Mouse (Mus musculus) layer of hippocampus, adult 9-10 months (tissue): ENCODE measurements around the gene Frmd8.

ENCODE experiments used
- DNase-seq: peaks from one replicate; pipeline ENCODE4 v3.0.0; 2022; ENCODE audit warnings: low spot score

Gene Frmd8

DNA sequence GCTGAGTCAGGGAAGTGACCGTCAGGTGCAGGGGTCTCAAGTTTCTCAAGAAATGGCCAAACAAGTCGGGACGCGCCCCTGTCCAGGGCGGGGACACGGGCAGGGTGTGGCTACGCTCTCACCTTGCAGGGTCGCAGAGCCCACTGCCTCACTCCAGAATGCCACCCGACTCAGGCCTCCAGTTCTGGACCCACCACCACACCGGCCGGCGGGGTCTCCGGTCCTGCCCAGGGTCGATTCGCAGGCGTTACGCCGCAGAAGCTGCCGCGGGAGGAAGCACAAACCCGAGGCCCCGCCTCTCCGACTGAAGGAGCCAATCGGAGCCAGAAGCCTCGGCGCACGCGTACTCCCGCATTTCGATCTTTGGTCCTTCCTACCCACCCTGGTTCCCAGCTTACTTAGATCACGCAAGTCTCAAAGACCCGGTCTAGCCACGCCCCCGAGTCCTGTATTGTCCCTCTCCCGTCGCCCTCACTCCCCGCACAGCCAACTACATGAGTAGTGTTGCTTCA, at the start of gene Frmd8:
TSS of gene Frmd8 (minus strand) at position 306 of the 512 bp plus-strand sequence.
- peak; percentile 77 for DNase-seq

DNA sequence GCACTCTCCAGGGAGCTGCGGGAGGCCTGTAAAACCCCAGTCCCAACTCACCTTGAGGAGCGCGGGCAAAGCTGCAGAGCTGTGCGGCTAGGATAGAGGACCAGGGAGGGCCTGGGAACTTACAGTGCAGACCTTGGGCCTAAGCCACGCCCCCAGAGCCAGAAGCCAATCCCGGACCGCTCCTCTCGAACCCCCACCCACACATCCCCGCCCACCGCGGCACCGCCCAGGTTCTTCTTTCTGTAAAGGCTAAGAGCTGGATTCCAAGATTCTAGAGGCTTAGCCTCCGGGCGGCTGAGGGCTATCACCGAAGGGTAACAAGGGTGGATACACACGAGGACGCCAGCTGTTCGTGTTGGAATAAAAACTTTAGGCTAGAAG, 49.6 kb upstream of the Frmd8 start, which contains the start of gene Cdc42ep2:
TSS of gene Cdc42ep2 (minus strand) at position 104 of the 381 bp plus-strand sequence.
- DNase-seq, result peak; percentile 63

DNA sequence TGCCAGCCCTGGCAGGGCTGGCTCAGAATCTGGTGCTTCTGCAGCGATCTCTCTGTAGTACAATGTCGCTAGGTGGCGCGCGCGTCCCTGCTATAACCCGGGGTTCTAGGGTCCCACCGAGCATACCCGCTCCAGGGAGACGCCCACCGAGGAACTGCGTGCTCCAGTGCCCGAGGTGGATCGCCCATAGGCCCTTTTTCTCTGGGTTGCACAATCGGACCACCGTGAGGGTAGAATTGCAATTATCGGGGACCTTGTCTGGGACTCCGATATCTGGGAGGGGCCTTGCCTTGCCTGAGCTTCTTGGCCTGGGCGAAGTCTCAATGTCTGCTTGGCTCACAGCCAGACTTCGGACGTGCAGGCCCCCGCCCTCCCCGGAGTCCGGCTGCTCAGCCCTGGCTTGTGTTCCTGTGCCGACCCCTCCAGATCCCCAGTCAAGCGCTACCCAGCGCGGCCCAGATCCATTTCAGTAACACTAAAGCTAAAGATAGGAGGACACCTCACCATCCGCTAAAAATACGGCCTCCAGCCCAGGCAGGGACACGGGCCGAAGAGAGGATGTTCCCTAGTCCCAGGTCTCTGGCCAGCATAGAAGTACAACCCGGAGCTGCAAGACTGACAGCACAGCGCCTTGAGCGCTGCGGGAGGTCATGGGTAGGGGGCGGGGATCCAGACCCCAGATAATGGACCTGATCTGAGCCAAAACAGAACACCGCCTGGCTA, 49.1 kb upstream of the Frmd8 start:
- DNase-seq, result peak; percentile 81

DNA sequence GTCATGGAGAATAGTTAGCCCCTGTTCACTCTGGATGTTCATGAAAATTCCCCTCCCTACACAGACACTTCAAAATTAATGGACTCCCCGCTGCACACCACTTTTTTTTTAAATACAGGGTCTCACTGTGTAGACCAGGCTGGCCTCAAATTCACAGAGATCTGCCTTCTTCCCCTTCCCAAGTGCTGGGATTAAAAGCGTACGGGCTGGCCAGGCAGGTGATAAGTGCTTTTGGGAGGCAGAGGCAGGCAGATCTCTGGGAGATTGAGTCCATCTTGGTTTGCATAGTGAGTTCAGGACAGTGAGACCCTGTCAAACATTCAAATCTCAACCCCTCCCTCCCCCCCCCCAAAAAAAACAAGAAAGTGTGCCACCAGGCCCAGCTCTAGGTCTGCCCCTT, 47.9 kb upstream of the Frmd8 start:
- no peak for DNase-seq

DNA sequence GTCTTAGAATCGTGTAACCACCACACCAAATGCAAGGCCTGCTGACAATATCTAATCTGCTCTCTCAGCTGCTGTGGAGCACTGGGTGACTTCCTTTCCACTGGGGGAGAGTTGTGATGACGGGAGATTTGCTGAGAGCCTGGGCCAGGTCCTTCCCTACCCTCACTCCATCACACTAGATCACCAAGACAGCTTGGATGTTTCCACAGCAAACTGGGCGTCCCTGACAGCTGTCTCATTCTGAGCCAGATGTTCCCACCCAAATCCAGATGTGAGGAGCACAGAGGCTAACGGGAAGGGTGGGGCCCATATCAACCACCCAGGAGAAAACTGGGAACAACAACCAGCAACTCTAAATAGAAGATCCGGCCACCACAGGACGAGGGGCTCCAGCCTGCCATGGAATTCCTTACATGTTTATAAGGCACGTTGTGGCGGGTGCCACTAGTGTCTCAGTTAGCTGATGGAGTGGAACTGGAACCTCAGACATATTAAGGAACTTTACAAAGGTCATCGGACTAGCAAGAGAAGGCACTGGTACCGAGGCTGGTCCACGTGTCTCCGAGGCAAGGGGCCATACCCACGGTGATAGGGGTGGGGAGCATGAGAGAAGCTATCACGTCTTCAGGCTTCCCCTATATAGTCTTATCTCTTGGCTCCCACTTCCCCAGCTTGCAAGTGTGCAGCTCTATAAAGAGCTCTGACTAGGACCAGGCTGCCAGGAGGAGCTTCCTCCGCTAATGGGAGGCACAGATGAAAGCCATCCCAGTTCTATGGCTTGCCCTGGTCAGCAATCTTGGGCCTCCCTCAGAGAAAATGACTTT, 47.3 kb upstream of the Frmd8 start:
- no peak for DNase-seq

DNA sequence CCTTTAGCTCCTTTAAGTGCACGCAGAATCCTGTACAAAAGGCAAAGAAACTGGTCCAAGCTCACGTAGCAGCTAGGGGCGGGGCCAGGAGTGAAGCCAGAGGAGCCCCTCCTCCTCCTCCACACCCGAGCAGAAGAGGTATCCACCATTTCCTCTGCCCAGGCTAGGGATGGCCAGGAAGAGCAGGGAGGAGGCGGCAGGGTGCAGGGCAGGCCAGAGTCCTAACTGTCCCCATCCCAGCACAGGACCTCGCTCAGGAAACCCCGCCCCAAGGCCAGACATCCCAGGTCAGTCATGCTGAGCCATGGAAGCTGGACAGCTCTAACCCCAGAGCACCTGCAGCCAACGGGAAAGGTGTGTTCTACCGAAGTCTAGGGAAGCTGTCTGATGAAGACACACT, 46.6 kb upstream of the Frmd8 start:
- no peak for DNase-seq

DNA sequence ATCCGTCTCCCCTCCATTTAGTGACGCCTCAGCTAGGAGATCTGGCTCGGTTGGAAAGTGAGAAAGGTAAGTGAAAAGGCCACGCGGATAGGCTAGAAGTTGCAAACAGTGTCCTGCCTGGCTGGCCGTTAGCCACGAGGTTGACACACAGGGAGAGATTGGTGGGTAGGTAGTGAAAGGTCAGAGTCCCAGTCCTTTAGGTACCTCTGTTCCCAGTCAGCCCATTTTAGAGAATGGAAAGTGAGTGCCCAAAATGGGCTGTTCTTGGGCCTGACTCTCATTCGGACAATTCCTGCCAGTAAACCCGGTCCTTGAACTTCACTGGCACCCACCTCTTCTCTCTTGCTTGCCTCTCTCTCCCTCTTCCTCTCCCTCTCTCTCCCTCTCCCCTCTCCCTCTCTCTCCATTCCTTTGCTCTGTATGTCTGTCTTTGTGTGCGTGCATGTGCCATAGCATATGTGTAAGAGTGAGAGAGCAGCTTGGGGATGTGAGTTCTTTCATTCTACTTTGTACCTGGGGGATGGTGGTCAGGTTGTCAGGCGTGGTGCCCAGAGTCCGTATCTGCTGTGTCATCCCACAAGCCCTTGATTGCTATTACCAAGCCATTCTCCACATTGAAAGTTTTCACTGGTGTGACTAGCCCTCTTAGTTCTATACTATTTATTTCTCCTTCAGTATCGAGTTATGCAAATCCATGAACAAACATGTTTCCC, 38.1 kb upstream of the Frmd8 start, which contains the start of gene Dpf2:
TSS of gene Dpf2 (minus strand) at position 4 of the 713 bp plus-strand sequence.
- DNase-seq, result no peak

DNA sequence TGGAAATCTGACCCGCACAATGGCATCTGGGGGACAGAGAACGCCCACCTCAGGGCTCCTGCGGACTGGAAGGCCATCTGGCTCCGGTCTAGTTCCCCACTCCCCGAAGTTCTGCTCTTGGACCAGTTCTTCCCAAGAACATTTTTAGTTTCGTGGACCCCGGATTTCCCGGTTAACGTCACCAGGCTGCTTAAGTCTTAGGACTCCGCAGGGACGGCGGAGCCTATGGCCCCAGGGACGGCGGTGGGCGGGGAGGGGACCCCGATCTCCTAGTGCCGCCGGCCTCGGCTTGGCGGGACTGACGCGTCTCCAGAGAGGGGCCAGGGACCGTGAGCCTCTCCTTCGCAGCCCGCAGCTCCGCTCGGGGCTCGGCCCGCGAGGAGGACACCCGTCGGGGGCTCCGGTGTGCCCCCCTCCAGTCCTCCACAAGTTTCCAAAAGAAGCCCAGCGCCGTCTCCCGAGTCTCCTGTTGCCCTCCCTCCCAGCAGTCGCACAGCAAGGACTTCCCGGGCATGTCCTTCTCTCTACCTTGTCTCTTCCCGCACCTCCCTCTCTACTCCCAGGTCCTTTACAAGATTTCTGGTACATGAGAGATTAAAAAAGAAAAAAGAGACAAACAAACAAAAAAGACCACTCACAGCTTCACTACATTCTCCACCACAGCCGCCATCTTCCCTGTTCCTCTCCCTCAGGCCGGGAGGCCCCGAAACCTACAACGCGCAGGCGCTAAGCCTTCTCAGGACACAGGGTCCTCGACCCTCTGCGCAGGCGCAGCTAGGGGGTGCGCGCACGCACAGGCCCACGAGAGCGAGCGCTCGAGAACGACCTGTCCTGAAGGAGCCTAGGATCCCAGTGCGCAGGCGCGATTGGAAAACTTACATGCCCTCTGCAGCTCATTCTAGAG, 37.3 kb upstream of the Frmd8 start:
- peak; percentile 94 for DNase-seq

DNA sequence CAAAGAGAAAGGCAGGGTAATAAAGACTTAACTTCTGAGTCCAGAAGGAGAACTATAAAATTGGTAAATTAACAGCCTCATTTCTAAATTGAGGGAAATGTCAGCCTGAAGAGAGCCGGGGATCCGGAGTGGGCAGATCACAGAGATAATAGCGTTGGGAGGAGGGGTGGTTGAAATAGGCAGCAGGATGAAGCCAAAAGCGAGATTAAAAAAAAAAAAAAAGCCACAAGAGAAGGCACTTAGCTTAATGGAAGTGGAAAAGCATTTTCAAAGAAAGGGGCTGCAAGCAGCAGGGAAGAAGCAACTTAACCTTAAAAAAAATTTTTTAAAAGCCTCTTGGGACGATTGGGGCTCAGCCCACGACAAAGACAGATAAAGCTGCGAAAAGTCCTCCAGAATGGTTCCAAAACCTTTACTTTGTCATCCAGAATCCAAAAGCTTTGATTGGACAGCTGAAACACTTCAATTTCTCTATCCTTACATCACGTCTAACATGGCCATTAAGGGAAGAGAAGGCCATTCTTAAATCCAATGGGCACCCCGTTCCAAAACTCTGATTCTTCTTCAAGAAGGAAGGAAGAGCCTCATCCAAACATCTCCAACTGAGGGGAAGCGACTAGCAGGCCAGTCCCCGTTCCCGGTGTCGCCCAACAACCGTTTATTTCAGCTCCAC, 36.5 kb upstream of the Frmd8 start:
- no peak for DNase-seq

DNA sequence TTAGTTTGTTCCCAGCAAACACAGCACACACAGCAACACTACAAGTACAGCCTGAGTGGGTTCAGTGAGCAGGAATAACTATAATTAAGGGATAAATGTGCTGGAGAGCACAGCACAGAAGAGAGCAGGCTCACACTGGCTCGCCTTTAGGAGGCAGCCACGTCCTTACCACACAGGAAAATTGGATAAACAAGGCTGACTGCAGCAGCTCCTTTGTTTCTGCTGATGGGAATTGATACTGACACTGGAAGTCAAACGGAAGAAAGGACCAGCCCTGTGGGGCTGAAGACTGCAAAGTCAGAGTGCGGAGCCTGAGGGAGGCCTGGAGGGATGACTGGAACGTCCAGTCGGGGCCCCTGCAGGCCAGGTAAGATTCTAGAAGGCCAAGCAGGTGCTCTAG, 35.1 kb upstream of the Frmd8 start:
- DNase-seq, result no peak

DNA sequence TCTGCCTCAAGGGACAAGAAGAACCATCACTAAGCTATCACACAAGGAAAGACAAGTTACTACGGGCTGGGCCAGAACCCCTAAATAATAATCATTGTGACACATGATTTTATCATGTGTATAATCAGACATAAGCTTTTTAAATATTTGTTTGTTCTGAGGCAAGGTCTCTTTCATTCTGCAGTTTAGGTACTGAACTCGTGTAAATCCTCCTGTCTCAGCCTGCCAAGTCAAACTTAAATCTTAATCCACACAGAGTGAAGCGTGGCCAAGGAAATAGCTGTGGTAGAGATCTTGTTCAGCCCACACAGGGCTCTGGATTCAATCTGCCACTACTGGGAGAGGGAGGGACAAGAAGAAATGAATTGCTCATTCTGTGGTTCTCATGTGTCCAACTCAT, 32.2 kb upstream of the Frmd8 start:
- no peak for DNase-seq

DNA sequence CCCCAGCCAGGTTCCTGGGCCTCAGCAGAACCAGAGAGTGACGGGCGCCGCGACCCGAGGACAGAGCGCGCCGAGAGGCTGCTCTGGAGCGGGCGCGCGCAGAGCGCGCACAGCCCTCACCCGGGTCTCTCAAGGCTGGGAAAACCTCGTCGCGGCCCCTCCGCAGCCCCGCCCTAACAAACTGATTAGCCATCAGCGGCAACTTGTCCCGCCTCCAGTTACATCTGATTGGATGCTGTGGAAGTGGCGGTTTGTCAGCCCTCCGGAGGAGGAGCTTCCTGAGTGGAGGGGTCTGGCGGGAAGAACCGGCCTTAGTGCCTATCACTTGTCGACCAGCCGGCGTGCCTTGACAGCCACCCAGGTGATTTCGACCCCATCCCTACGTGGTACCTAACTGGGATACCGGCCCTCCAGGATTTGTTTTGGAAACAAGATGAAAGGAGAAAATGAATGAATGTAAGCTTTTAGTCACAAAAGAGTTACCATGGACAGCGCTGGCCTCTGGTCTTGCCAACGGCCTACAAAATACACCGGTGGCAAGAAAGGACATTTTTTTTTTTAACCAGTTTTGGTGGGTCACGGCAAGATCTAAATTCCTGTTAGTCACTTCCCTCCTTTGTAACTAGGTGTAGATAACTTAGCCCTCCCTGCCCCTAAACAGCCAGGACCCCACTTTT, 19.1 kb upstream of the Frmd8 start, which contains the start of gene Tigd3:
TSS of gene Tigd3 (minus strand) at position 148 of the 677 bp plus-strand sequence.
- peak; percentile 83 for DNase-seq

DNA sequence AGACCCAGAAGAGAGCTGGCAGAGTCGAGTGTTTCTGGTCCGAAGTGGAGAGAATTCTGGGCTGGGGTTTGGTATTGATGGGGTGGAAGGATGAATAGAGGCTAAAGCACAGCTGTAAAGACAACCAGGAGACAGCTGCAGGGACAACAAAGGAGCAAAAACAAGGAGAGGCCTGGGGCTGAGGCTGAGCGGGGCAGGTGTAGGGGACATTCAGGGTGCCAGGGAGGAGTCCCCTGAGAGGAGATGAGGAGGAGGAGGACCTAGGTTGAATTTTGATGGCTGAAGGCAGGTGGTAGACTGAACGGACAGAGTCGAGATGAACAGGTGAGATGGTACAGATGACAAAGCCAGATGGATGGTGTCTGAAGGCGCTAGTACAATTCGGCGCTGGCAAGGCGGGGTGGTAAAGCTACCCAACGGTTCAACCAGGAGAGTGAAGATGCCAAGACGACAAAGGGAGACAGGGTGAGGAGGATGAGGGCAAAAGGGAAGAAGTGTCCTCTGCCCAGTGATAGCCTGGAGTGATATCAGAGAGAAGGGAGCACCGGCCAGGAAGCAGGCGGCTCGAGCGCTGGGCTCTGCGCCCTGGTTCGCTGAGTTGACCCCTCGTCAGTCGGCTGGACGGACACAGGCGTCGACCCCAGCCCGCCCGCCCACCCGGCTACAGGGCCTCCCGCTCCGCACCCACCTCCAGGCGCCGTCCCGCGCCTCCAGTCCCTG, 18.4 kb upstream of the Frmd8 start:
- no peak for DNase-seq

DNA sequence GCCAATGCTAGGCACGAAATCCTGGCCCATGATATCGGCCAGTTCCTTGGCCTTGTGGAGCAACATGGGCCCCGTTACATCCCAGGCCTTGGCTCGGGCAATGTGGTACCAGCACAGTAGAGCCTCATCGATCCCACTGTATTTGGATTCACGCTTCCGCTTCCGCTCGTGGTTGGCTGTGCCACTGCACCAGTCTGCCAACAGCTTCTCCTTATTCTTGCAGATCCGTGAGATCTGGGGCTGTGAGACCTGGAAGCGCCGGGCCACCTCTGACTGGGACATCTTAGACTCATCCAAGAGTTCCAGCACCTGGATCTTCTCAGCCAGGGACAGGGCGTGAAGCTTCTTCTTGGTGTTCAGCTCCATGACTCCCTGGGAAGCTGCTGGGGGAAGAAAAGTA, 17.7 kb upstream of the Frmd8 start:
- no peak for DNase-seq

DNA sequence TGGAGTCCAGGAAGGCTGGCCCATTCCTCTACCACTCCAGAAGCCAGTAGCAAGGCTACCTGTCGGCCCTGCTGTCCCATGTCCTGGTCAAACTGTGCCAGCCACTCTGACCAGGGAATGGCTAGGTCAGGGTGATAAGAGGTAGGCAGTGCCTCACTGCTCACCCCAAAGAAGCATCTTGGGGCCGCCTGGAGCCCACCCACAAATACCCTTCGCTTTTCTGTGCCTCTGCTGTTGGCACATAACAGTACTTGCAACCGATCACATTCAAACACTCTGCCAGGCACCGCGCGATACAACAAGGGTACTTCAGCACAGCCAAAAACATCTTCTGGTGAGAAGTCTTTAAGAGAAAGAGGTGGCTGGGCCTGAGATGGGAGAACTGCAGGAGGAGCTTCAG, 17.2 kb upstream of the Frmd8 start:
- no peak for DNase-seq

DNA sequence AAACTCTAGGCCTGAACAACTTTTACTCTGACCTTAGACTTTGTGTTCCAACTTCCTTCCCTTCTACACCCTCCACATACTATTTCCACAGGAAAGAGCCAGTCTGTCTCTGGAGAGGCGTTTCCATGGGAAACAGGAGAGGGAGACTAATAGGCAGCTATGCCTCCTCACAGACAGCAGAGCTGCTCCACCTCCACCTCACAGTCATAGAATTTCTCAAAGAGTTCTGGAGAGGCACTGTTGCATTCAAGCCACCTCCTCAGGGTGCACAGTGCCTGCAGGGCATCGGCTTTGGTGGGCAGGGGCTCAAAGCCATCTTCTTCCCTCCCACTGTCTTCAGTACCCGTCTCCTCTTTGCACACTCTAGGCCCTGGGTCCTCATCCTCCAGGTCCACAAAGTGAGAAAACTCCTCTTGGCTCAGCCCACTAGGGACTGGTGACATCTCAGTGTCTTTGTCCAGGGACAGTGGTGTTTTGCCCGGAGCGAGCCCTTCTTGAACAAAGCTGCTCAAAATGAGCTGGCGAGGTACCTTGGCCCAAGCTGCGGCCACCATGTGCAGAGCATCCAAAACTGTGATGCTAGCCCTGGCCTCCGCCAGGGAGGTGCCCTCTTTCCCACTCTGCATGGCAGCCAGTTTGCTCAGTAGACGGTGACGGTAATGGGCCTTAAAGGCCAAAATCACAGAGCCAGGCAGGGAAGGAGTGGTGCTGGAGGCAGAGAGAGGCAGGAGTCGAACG, 16.6 kb upstream of the Frmd8 start:
- DNase-seq, result no peak

DNA sequence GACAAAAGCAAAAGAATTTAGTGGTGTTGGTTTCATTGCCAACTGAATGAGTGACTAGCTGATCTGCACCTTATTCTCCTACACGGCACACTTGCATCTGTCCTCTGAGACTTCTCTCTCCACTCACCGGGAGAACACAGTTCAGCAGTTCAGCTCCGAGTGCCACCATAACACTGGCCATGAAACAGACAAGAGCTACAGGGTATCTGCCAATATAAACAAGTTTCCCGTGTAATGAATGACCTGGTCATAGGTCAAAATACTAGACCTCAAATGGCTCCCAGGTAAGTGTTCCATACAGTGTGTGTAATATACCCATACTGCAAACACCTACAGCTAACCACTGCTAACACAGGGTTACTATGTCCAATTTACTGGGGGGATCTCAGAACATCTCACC, 14.1 kb upstream of the Frmd8 start:
- DNase-seq, result no peak

DNA sequence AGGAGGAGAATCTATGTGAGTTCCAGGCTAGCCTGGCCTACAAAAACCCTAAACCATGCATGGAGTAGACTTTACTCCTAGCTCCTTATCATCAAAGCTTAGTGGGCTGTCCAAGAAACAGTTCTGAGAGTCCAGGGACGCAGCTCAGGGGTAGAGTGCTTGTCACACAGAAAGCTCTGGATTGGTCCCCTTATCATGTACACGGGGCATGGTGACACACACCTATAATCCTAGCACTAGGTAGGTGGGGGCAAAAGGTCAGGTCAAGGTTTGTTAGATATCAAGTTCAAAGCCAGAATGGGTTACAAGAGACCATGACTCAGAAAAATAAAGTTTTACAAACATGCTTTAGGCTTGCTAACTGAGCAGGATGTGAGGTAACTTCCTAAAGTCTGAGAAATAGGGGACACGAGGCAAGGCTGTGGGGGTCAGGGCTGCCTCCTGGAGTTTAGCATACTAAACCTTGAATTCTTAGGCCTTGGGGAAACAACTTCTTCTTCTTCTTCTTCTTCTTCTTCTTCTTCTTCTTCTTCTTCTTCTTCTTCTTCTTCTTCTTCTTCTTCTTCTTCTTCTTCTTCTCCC, 12.3 kb upstream of the Frmd8 start:
- no peak for DNase-seq
